Mouse (Mus musculus) kidney, adult 2 months (tissue): ENCODE measurements at regions not wholly inside any gene's neighbourhood (a gene's known extent, or its start where the extent isn't known, plus 50 kb on each side); places are given as distances from the start of the nearest gene placed in this dataset.

Experiments
- CTCF ChIP-seq: fragments of 200-500 bp; conservative IDR thresholded peaks from 2 replicates; pipeline ENCODE4 v1.5.1; 2011; ENCODE audit warnings: low read depth, mild to moderate bottlenecking, control low read depth, low read length, moderate library complexity, mixed read lengths; ENCODE audit not compliant: insufficient read depth, insufficient read length
- POLR2A ChIP-seq: fragments of 200-500 bp; IDR thresholded peaks from one replicate; pipeline ENCODE4 v1.6.1; 2011; ENCODE audit warnings: low read depth, low read length, control low read depth

DNA sequence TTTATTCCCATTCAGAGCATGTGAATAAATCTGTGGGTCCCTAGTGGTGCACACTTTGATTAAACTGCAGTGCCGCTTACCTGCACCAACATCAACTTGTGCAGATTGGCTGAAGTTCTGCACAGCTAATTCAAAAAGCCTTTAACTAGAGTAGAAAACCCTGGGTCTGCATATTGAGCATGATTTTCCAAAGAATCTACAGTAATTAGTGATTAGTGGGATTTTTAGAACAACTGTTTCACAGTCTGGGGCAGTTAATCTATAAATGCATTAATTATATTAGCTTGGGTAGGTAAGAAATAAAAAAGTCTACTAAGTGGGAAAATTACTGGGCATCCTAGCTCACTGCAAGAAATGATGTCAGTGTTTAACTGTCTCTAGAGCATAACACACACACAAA is 50.2 kb upstream of the Gm4737 start:
- TF ChIP-seq CTCF, result no peak
- no peak for TF ChIP-seq POLR2A
